Mouse (Mus musculus): ENCODE measurements around the gene Ubac2.

The Ubac2 gene

GRCm38 (mm10) chr14:122008261-122008660 is 129.8 kb downstream of the Ubac2 start:
- DNase-seq (ENCODE audit: low spot score) = no peak

GRCm38 (mm10) chr14:122009502-122009901 is 131.1 kb downstream of the Ubac2 start:
- DNase-seq (ENCODE audit: low spot score) = no peak

- DNase-seq (ENCODE audit: low spot score) = no peak
Observed at GRCm38 (mm10) chr14:122010301-122010700, 131.9 kb downstream of the Ubac2 start.

- no peak for DNase-seq (ENCODE audit: low spot score)
Observed at GRCm38 (mm10) chr14:122011768-122012167, 133.3 kb downstream of the Ubac2 start.

- no peak for DNase-seq (ENCODE audit: low spot score)
Observed at GRCm38 (mm10) chr14:122012193-122012592, 133.8 kb downstream of the Ubac2 start.

GRCm38 (mm10) chr14:122012814-122013213 is 134.4 kb downstream of the Ubac2 start:
- no peak for DNase-seq (ENCODE audit: low spot score)

- no peak for DNase-seq (ENCODE audit: low spot score)
Observed at GRCm38 (mm10) chr14:122013417-122013951, 135.1 kb downstream of the Ubac2 start.

GRCm38 (mm10) chr14:122017958-122018357 is 139.5 kb downstream of the Ubac2 start:
- DNase-seq (ENCODE audit: low spot score) = no peak

GRCm38 (mm10) chr14:122019389-122019788 is 141.0 kb downstream of the Ubac2 start:
- DNase-seq (ENCODE audit: low spot score) = no peak

- no peak for DNase-seq (ENCODE audit: low spot score)
Observed at GRCm38 (mm10) chr14:122020567-122020966, 142.1 kb downstream of the Ubac2 start.

GRCm38 (mm10) chr14:122023054-122023453 is 144.6 kb downstream of the Ubac2 start:
- no peak for DNase-seq (ENCODE audit: low spot score)

GRCm38 (mm10) chr14:122023928-122024327 is 145.5 kb downstream of the Ubac2 start:
- no peak for DNase-seq (ENCODE audit: low spot score)

GRCm38 (mm10) chr14:122028926-122029745 is 150.7 kb downstream of the Ubac2 start:
- no peak for DNase-seq (ENCODE audit: low spot score)

GRCm38 (mm10) chr14:122029851-122030250 is 151.4 kb downstream of the Ubac2 start:
- no peak for DNase-seq (ENCODE audit: low spot score)

- no peak for DNase-seq (ENCODE audit: low spot score)
Observed at GRCm38 (mm10) chr14:122032045-122032444, 153.6 kb downstream of the Ubac2 start.

- no peak for DNase-seq (ENCODE audit: low spot score)
Observed at GRCm38 (mm10) chr14:122034451-122034850, 156.0 kb downstream of the Ubac2 start, which contains the start of gene Timm8a2. Gene Timm8a2 (plus strand): TSS chr14:122034674.

GRCm38 (mm10) chr14:122035181-122035580 is 156.8 kb downstream of the Ubac2 start:
- DNase-seq (ENCODE audit: low spot score) = no peak

GRCm38 (mm10) chr14:122035860-122036259 is 157.4 kb downstream of the Ubac2 start:
- DNase-seq (ENCODE audit: low spot score) = no peak

- no peak for DNase-seq (ENCODE audit: low spot score)
Observed at GRCm38 (mm10) chr14:122038874-122039647, 160.6 kb downstream of the Ubac2 start.

- DNase-seq (ENCODE audit: low spot score) = no peak
Observed at GRCm38 (mm10) chr14:122041413-122041825, 163.0 kb downstream of the Ubac2 start.

- DNase-seq (ENCODE audit: low spot score) = no peak
Observed at GRCm38 (mm10) chr14:122042142-122042694, 163.8 kb downstream of the Ubac2 start.

GRCm38 (mm10) chr14:122047784-122048183 is 169.4 kb downstream of the Ubac2 start:
- DNase-seq (ENCODE audit: low spot score) = no peak
